Mouse (Mus musculus) MEL (cell line): ENCODE measurements around the gene Actc1. TPM values are rescaled to one million over a fixed set of nuclear protein-coding genes. Genes with fewer than 3 reads are reported as not detected.

Source experiments
- DNase-seq: peaks from one replicate; pipeline ENCODE4 v3.0.0; 2011; ENCODE audit warnings: low read depth, low spot score
- H3K27ac ChIP-seq: 2 replicates; pipeline ENCODE4 v1.5.1; 2012; ENCODE audit warnings: low read depth, mild to moderate bottlenecking, control low read depth, low read length, moderate library complexity; ENCODE audit not compliant: control insufficient read depth
- H3K27me3 ChIP-seq, 2 experiments: fragments of 150-350 bp in 1 of 2; sonication (generic) in 1 of 2; 2 replicates each; pipeline ENCODE4 v1.6.1; 2012; ENCODE audit warnings: low read length in 2 of 2, mild to moderate bottlenecking in 2 of 2, improper control_type of control experiment in 1 of 2, moderate library complexity in 1 of 2; ENCODE audit not compliant: insufficient read depth in 2 of 2, control insufficient read depth in 1 of 2
- H3K36me3 ChIP-seq, 2 experiments: 2 replicates each; pipeline ENCODE4 v1.6.1; 2012 to 2014; ENCODE audit warnings: low read length in 2 of 2, improper control_type of control experiment in 1 of 2, inconsistent platforms in 1 of 2, mild to moderate bottlenecking in 1 of 2; ENCODE audit not compliant: insufficient read depth in 2 of 2, control insufficient read depth in 1 of 2
- H3K4me1 ChIP-seq, 2 experiments: fragments of 150-350 bp in 1 of 2; sonication (generic) in 1 of 2; 2 replicates each; pipeline ENCODE4 v1.6.1; 2012; ENCODE audit warnings: low read length in 2 of 2, improper control_type of control experiment in 1 of 2, mild to moderate bottlenecking in 1 of 2; ENCODE audit not compliant: insufficient read depth in 2 of 2, control insufficient read depth in 1 of 2
- H3K4me3 ChIP-seq, 2 experiments: fragments of 150-350 bp in 1 of 2; sonication (generic) in 1 of 2; 2 replicates each; pipeline ENCODE4 v1.5.1; 2012; ENCODE audit warnings: low read depth in 2 of 2, low read length in 2 of 2, mild to moderate bottlenecking in 2 of 2, moderate library complexity in 2 of 2, control low read depth in 1 of 2, improper control_type of control experiment in 1 of 2; ENCODE audit not compliant: control insufficient read depth in 1 of 2, insufficient read depth in 1 of 2
- H3K79me2 ChIP-seq: 2 replicates; pipeline ENCODE4 v1.6.1; 2012; ENCODE audit warnings: mild to moderate bottlenecking, low read length, moderate library complexity; ENCODE audit not compliant: control insufficient read depth, poor library complexity, insufficient read depth
- H3K9ac ChIP-seq: 2 replicates; pipeline ENCODE4 v1.6.1; 2012; ENCODE audit warnings: low read depth, mild to moderate bottlenecking, control low read depth, low read length, moderate library complexity; ENCODE audit not compliant: control insufficient read depth, poor library complexity, severe bottlenecking
- H3K9me3 ChIP-seq: fragments of 150-350 bp; sonication (generic); replicated peaks from 2 replicates; pipeline ENCODE4 v1.6.1; 2012; ENCODE audit warnings: mild to moderate bottlenecking, low read length, improper control_type of control experiment, moderate library complexity; ENCODE audit not compliant: insufficient read depth
- BHLHE40 ChIP-seq: IDR thresholded peaks from 2 replicates; pipeline ENCODE4 v1.6.1; 2012; ENCODE audit warnings: low read depth, mild to moderate bottlenecking, inconsistent platforms, low read length, improper control_type of control experiment, borderline replicate concordance
- CTCF ChIP-seq, 3 experiments: IDR thresholded peaks in 2 of 3; conservative IDR thresholded peaks in 1 of 3; 2 replicates each; pipeline ENCODE4 v1.5.1; 2011 to 2012; ENCODE audit warnings: low read length in 3 of 3, low read depth in 2 of 3, mild to moderate bottlenecking in 2 of 3, improper control_type of control experiment in 1 of 3, inconsistent platforms in 1 of 3, mixed read lengths in 1 of 3, moderate library complexity in 1 of 3; ENCODE audit not compliant: control insufficient read depth in 1 of 3, insufficient read depth in 1 of 3, poor library complexity in 1 of 3, severe bottlenecking in 1 of 3
- E2F4 ChIP-seq: IDR thresholded peaks from 2 replicates; pipeline ENCODE4 v1.6.1; 2011; ENCODE audit warnings: low read depth, low read length, improper control_type of control experiment, borderline replicate concordance
- ELF1 ChIP-seq: IDR thresholded peaks from 2 replicates; pipeline ENCODE4 v1.6.1; 2014; ENCODE audit warnings: low read depth, mild to moderate bottlenecking, inconsistent platforms, low read length, improper control_type of control experiment, moderate library complexity
- GATA1 ChIP-seq: IDR thresholded peaks from 2 replicates; pipeline ENCODE4 v1.6.1; 2011; ENCODE audit warnings: low read depth, low read length, improper control_type of control experiment
- MAX ChIP-seq: IDR thresholded peaks from 2 replicates; pipeline ENCODE4 v1.6.1; 2011; ENCODE audit warnings: low read length, improper control_type of control experiment
- MXI1 ChIP-seq: IDR thresholded peaks from 2 replicates; pipeline ENCODE4 v1.6.1; 2011; ENCODE audit warnings: mild to moderate bottlenecking, low read depth, low read length, improper control_type of control experiment
- MYC ChIP-seq: IDR thresholded peaks from 2 replicates; pipeline ENCODE4 v1.6.1; 2011; ENCODE audit warnings: low read depth, mild to moderate bottlenecking, low read length, improper control_type of control experiment, moderate library complexity
- NELFE ChIP-seq: IDR thresholded peaks from 2 replicates; pipeline ENCODE4 v1.6.1; 2011; ENCODE audit warnings: low read depth, low read length, improper control_type of control experiment
- RCOR1 ChIP-seq: IDR thresholded peaks from 2 replicates; pipeline ENCODE4 v1.6.1; 2012; ENCODE audit warnings: low read depth, mild to moderate bottlenecking, inconsistent platforms, low read length, improper control_type of control experiment
- TAL1 ChIP-seq: IDR thresholded peaks from 2 replicates; pipeline ENCODE4 v1.6.1; 2012; ENCODE audit warnings: mild to moderate bottlenecking, inconsistent platforms, low read length, moderate library complexity, mixed read lengths
- TBP ChIP-seq: IDR thresholded peaks from 2 replicates; pipeline ENCODE4 v1.8.0; 2011; ENCODE audit warnings: low read depth, low read length, improper control_type of control experiment
- TCF12 ChIP-seq: IDR thresholded peaks from 2 replicates; pipeline ENCODE4 v1.6.1; 2014; ENCODE audit warnings: low read depth, mild to moderate bottlenecking, inconsistent platforms, low read length, improper control_type of control experiment, moderate library complexity
- USF1 ChIP-seq: IDR thresholded peaks from 2 replicates; pipeline ENCODE4 v1.6.1; 2014; ENCODE audit warnings: low read depth, mild to moderate bottlenecking, inconsistent platforms, low read length, improper control_type of control experiment, moderate library complexity
- USF2 ChIP-seq, 2 experiments: IDR thresholded peaks; 2 replicates each; pipeline ENCODE4 v1.6.1; 2011 to 2012; ENCODE audit warnings: improper control_type of control experiment in 2 of 2, low read length in 2 of 2, borderline replicate concordance in 1 of 2, inconsistent platforms in 1 of 2, low read depth in 1 of 2, mild to moderate bottlenecking in 1 of 2; ENCODE audit not compliant: insufficient read depth in 1 of 2
- ZNF384 ChIP-seq: IDR thresholded peaks from 2 replicates; pipeline ENCODE4 v1.6.1; 2012; ENCODE audit warnings: low read depth, mild to moderate bottlenecking, inconsistent platforms, low read length, improper control_type of control experiment
- polyA plus RNA-seq, 2 experiments: library from polyadenylated mRNA; stranded (reverse) in 1 of 2; unstranded in 1 of 2; fragments of >175 nt in 1 of 2; fragments of >200 nt in 1 of 2; gene quantifications; 2 replicates each; pipeline versions ENCODE4 v1.2.1 to v1.2.4; 2012; ENCODE audit warnings: low replicate concordance in 2 of 2, low read depth in 1 of 2; ENCODE audit not compliant: insufficient read length in 2 of 2, insufficient read depth in 1 of 2, missing spikeins in 1 of 2
- total RNA-seq: library from RNA; depleted of rRNA; stranded (reverse); fragments of 300-350 nt; gene quantifications from 2 replicates; pipeline ENCODE4 v1.2.3, GENCODE M21; 2012

Actc1 gene
- total and polyA plus RNA-seq, 3 experiments: not detected

DNA sequence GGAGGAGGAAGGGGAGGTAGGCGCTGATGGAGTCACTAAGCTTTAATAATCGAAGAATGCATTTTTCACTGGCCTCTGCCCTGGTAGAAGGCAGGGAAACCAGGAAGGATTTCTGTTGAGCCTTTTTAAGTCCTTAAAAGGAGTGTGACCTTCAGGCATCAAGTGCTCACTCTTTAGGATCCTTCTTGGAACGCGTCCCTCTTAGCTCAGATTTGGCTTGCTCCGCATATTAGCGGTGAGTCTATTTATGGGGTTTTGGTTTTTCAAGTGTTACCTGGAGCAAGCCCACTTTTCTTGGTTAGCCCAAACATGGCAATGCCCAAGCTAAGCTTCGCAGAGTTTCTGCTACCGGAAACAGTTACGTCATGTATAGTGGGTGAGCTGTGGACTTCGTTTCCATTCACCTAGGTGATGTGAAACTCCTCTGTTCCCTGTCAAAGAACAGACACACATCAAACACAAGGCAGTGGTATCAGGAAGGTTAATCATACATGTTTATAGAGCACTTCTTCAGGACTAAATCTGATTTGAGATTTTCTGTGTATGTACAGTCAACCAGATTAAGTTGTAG is 5.0 kb upstream of the Actc1 start:
- no peaks in the 10 kb centered on the region for H3K36me3 ChIP-seq
- H3K9me3 ChIP-seq: no peaks in the 10 kb centered on the region
- no peak for DNase-seq
- no peaks in the 10 kb centered on the region; a peak in 1 of 4 replicates for H3K27me3 ChIP-seq
- no peak overlapping the region for H3K9ac ChIP-seq
- no peak overlapping the region for H3K4me3 ChIP-seq
- TF ChIP-seq TAL1: no peak
- no peak for TF ChIP-seq NELFE
- TF ChIP-seq RCOR1: no peak
- no peak for TF ChIP-seq MYC
- no peak for TF ChIP-seq USF2 (IDR thresholded peaks at IDR 0.05; ENCODE audit: borderline replicate concordance in 1 of 2, insufficient read depth in 1 of 2, low read depth in 1 of 2, low read length in 2 of 2)
- TF ChIP-seq MAX: no peak
- no peak for TF ChIP-seq BHLHE40
- TF ChIP-seq CTCF (IDR thresholded peaks at IDR 0.05 in 2 of 3, conservative IDR thresholded peaks at IDR 0.05 in 1 of 3; ENCODE audit: control insufficient read depth in 1 of 3, insufficient read depth in 1 of 3, low read depth in 2 of 3, low read length in 3 of 3, poor library complexity in 1 of 3, severe bottlenecking in 1 of 3): no peak
- no peak for TF ChIP-seq ELF1
- TF ChIP-seq ZNF384: no peak
- H3K79me2 ChIP-seq: no peaks in the 10 kb centered on the region
- no peaks in the 10 kb centered on the region for H3K4me1 ChIP-seq
- H3K27ac ChIP-seq: no peak overlapping the region

DNA sequence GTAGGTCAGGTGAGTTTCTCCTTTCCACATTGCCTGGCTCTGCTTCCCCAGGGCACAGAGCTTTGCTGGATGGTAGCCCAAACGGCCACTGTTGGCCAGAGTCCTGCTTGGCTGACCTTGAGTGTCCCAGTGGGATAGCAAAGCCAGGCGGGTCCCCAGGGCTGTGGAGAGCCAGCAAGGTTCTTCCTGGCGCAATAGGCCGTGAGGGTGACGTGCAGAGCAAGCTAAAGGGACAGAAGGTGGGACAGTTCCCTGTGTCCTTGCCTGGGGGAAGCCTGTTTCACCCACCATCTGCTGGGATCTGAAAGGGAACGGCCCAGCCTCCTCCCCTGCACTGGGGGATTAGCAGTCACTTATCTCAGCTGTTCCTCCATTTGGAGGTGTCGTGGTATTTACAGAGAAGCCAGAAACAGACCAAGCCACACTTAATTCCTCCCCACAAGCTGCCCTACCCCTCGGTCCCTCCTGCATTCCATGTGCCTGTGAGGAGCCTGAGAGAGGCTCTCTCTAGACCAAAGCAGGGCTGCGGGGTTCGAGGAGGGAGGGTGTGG is 4.0 kb upstream of the Actc1 start:
- H3K4me1 ChIP-seq: no peaks in the 10 kb centered on the region
- H3K4me3 ChIP-seq: no peak overlapping the region
- no peak for DNase-seq
- no peak for TF ChIP-seq GATA1
- TF ChIP-seq TCF12: no peak
- TF ChIP-seq TAL1: no peak
- TF ChIP-seq E2F4: no peak
- TF ChIP-seq USF1: no peak
- no peak for TF ChIP-seq MXI1
- no peak for TF ChIP-seq MYC
- no peak for TF ChIP-seq TBP
- H3K79me2 ChIP-seq: no peaks in the 10 kb centered on the region
- H3K9me3 ChIP-seq: no peaks in the 10 kb centered on the region
- no peak overlapping the region for H3K27ac ChIP-seq
- H3K27me3 ChIP-seq: no peaks in the 10 kb centered on the region; a peak in 1 of 4 replicates
- no peak overlapping the region for H3K9ac ChIP-seq
- H3K36me3 ChIP-seq: no peaks in the 10 kb centered on the region
